Mouse (Mus musculus) lung, adult 2 months (tissue): ENCODE measurements at regions not wholly inside any gene's neighbourhood (a gene's known extent, or its start where the extent isn't known, plus 50 kb on each side); places are given as distances from the start of the nearest gene placed in this dataset.

Experiments used
- CTCF ChIP-seq: fragments of 200-500 bp; IDR thresholded peaks from 2 replicates; pipeline ENCODE4 v1.5.1; 2011; ENCODE audit warnings: mild to moderate bottlenecking, low read length, control low read depth; ENCODE audit not compliant: insufficient read depth
- POLR2A ChIP-seq: fragments of 200-500 bp; IDR thresholded peaks from 2 replicates; pipeline ENCODE4 v1.6.1; 2011; ENCODE audit warnings: low read depth, mild to moderate bottlenecking, control low read depth, low read length, borderline replicate concordance; ENCODE audit errors: extremely low read depth

DNA sequence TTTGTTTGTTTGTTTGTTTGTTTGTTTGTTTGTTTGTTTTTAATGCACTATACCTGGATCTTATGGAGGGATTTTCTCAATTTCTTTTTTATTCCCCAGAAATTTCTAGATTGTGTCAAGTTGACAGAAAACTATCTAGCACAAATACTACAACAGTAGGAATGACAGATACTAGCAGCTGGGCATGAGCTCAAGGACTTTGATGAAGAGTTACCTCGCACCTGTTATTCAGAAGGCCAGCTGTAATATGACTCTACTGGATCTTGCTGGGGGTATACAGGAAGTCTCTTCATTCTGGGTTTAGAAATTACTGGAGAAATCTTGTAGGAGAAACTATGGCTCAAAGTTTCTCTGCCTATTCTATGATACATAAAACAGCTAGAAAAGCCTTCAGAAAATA, 994.4 kb downstream of the Basp1 start:
- TF ChIP-seq CTCF = no peak
- TF ChIP-seq POLR2A = no peak
